Mouse (Mus musculus) fibroblast of lung, adult 2 months (primary cell): ENCODE results near the gene Gm10142.
A peak's percentile ranks its signal among the peaks of the same experiment; 100 is the strongest.
"Not testable (repeated sequence)": the region's sequence is repeated elsewhere in the genome, so short reads cannot be mapped to it uniquely, and the experiment has no call there.

Experiments
- DNase-seq: peaks from one replicate; pipeline ENCODE4 v3.0.0-alpha.2; 2011; ENCODE audit warnings: low read depth

The Gm10142 gene

DNA sequence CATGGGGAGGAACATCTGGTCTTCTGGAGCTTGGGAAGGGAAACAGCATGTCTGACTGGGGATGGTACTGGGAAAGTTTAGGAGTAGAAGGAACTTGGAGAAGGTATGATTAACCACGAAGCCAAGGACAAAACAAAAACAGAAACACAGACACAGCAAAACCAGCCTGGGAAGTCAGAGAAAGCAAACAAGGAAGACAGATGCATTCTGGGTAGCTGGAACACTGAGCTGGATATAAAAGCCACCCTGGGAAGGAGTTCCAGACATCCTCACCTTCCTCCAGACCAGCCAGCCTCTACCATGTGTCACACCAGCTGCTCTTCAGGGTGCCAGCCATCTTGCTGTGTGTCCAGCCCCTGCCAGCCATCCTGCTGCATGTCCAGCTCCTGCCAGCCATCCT, at the start of gene Gm10142:
Gene Gm10142, plus strand, starts transcription at position 301 of the 400 bp plus-strand sequence.
- no peak for DNase-seq

GRCm38 (mm10) chr10:77666342-77666741, 49.3 kb upstream of the Gm10142 start:
- peak; percentile 53 for DNase-seq

DNA sequence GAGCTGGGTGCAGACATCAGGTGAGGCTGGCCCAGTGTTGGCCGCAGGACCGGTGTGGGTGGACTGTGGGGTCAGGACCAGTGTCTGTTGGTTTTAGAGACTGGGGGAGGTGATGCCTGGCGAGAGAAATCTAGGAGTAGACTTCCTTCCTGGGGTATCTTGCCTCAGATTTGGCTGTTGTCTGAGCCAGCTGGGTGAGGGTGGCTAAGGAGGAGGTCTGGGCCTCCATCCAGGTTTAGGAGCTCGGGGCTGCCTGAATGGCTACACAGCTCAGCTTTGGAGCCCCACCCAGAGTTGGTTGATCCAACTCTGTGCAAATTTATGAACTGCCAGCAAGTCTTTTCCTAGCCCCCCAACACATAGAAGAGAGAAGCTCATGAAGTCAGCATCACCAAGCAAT, 48.2 kb upstream of the Gm10142 start:
- DNase-seq, result peak; percentile 10

DNA sequence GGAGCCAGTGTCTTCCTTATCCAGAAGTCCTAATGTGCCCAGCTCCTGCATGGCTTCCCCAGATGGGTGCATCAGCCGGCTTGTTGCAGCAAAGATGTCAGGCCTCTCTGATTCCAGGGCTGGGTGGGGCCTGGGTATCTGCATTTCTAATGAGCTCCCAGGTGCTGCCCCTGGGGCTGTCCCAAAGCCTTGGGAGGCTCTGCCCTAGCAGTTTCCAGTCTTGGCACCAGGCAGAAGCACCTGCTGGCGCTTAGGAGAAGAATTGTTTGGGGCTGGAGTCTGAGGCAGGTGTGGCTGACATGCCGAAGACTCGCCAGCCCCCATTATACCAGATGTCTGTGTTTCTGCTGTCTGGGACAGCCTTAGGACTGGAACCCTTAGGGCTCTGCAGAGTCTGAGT, 44.9 kb upstream of the Gm10142 start:
- DNase-seq, result no peak

DNA sequence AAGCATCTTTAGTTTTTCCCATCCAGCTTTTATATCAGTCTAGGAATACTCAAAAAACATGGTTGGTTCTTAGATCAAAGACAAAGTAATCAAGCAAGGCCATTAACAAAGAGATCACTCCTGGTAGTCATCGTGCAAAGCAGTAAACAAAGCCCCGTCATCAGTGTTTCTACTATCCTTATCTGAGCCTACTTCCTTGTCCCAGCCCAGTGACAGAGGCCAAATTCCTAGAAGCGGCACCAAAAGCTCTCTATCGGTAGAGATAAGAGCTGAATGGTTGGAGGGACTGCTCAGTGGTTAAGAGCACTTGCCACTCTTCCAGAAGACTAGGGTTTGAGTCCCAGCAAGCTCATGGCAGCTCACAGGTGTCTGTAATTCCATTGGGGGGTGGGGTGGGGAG, 44.1 kb upstream of the Gm10142 start:
- no peak for DNase-seq

DNA sequence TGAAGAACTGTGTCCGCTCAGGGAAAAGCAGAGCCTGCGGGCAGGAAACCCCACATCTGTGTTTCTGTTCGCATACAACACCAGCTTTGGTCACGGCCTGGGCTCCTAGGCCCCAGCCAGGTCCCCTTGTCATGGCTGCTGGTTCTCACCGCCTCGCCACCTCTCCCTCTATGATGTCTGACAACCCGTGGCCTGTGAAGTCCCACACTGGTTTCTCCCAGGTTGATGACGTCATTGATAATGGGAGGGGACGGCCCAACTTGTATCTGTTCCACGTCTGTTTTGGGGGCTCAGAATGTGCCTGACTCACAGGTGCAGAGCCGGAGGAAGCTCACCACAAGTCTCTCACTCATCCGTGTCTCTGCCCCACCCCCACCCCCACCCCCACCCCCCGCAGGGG, 41.8 kb upstream of the Gm10142 start:
- DNase-seq, result no peak

GRCm38 (mm10) chr10:77677562-77677961, 38.0 kb upstream of the Gm10142 start:
- DNase-seq, result no peak

- DNase-seq, result no peak
These were observed 32.6 kb upstream of the Gm10142 start for GRCm38 (mm10) chr10:77682994-77683393.

GRCm38 (mm10) chr10:77684181-77684580, 31.4 kb upstream of the Gm10142 start:
- no peak for DNase-seq

GRCm38 (mm10) chr10:77685895-77686664, 29.5 kb upstream of the Gm10142 start, which contains the start of gene Tspear:
Gene Tspear, plus strand, starts transcription at chr10:77686569.
- DNase-seq, result no peak

- no peak for DNase-seq
These were observed 28.6 kb upstream of the Gm10142 start for GRCm38 (mm10) chr10:77687021-77687420.

DNA sequence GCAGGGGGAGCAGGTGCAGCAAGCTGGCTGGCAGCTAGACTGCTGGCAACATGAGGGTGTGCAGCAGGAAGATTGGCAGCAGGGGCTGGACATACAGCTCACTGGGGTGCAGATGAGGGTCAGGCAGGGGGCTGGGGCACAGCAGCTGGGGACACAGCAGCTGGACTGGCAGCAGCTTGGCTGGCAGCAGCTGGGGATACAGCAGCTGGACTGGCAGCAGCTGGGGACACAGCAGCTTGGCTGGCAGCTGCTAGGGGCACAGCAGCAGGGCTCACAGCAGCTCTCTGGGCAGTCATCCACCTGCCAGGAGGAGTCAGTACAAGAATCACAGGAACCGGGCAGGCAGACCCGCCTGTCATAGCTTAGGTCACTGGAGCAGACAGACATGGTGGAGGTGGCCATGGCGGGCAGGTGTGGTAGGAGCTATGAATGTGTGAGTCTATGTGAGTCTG, 25.2 kb upstream of the Gm10142 start, which contains the start of gene Gm19402:
Gene Gm19402, minus strand, starts transcription at position 402 of the 452 bp plus-strand sequence.
- DNase-seq, result not testable (repeated sequence)

DNA sequence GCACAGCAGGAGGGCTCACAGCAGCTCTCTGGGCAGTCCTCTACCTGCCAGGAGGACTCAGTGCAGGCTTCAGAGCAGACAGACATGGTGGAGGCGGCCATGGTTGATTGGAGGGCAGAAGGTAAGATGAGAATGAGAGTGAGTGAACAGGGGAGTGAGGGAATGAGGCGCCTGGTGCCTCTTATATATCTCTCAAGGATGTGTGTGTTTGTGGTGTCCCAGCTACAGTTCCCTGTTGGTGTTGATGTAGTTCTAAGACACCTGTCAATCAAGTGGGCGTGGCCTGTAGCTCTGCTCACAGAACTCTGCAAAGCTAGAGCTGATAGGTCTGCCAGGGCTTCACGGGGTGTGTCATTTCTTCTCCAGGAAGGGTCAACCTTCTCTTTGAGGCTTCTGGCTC, 18.5 kb upstream of the Gm10142 start, which contains the start of gene Gm9508:
Gene Gm9508, minus strand, starts transcription at position 101 of the 400 bp plus-strand sequence.
- DNase-seq, result no peak

DNA sequence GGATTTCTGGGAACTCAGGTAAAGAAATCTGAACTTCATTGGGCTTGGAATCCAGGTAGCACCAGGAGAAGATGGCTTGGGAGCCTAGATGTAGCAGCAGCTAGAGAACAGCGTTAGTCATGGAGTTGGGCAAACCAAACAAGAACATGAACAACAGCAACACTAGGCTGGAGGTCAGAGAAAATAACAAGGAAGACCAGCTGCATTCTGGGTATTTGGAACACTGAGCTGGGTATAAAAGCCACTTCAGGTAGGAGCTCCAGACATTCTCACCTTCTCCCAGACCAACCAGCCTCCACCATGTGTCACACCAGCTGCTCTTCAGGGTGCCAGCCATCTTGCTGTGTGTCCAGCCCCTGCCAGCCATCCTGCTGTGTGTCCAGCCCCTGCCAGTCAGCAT, 9.3 kb upstream of the Gm10142 start, which contains the start of gene Gm10272:
Gene Gm10272, plus strand, starts transcription at position 301 of the 400 bp plus-strand sequence.
- DNase-seq, result no peak

- no peak for DNase-seq
These were observed 5.8 kb upstream of the Gm10142 start for GRCm38 (mm10) chr10:77709831-77710230.

GRCm38 (mm10) chr10:77711157-77711556, 4.5 kb upstream of the Gm10142 start, which contains the start of gene Gm10024:
Gene Gm10024, plus strand, starts transcription at chr10:77711457.
- DNase-seq, result not testable (repeated sequence)

- DNase-seq, result no peak
These were observed 1.9 kb upstream of the Gm10142 start for GRCm38 (mm10) chr10:77713734-77714133.

DNA sequence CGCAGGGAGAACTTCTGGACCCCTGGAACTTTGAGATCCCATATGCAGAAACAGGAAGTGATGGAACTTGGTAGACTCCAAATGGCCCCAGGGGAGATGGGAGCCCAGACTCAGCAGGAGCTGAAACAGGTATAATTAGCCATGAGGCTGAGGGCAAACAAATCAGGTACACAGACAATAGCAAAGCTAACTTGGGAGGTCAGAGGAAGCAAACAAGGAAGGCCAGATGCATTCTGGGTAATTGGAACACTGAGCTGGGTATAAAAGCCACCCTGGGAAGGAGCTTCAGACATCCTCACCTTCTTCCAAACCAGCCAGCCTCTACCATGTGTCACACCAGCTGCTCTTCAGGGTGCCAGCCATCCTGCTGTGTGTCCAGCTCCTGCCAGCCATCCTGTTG, 4.7 kb downstream of the Gm10142 start, which contains the start of gene Krtap12-1:
Gene Krtap12-1, plus strand, starts transcription at position 301 of the 400 bp plus-strand sequence.
- not testable (repeated sequence) for DNase-seq

DNA sequence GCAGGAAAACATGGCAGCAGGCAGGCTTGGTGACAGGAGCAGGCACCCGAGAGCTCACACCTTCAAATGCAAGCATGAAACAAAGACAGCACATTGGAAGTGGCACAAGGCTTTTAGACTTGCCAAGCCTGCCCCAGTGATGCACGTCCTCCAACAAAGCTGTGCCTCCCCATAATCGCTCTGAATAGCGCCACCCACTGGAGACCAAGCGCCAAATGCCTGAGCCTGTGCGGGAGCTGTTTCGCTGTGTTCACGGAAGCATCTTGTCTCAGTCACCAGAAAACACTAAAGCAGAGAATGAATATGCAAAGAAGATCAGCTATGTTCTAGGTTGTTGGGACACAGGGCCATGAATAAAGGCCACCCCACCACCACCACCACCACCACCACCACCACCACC, 9.2 kb downstream of the Gm10142 start:
- no peak for DNase-seq

- no peak for DNase-seq
These were observed 10.6 kb downstream of the Gm10142 start, which contains the start of gene Gm10100 for GRCm38 (mm10) chr10:77726186-77726585. Gene Gm10100, plus strand, starts transcription at chr10:77726486.

DNA sequence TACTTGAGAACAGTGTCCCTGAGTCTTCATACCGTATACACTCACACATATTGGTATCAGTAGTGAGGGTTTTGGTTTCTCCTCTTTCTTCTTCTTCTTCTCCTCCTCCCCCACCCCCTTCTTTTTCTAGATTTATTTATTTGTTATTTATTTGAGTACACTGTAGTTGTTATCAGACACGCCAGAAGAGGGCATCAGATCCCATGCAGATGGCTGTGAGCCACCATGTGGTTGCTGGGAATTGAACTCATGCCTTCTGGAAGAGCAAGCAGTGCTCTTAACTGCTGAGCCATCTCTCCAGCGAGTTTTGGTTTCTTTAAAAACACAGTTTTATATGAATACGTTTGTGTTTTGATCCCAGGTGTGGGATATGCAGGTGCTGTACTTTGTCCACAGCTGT, 12.7 kb downstream of the Gm10142 start:
- no peak for DNase-seq

GRCm38 (mm10) chr10:77729241-77729640, 13.6 kb downstream of the Gm10142 start:
- DNase-seq, result no peak

GRCm38 (mm10) chr10:77735928-77736327, 20.3 kb downstream of the Gm10142 start:
- no peak for DNase-seq
